Comparison of ENCODE assay signal across 8 mouse cellular contexts in genomic region chr19:42151990-42152389, GRCm38 (mm10). TPM values are rescaled to one million over a fixed set of nuclear protein-coding genes. Genes with fewer than 3 reads are reported as not detected.
A peak's percentile ranks its signal among the peaks of the same experiment; 100 is the strongest.
DNase-seq lines count a peak whose midpoint lies in the region; ATAC-seq and TF ChIP-seq lines count a peak whose summit lies in the region.

No protein-coding gene starts in this region.

- peaks cover 22% of the 10 kb centered on the region for H3K79me3 ChIP-seq in C2C12 (ENCODE audit: low read depth)

- H3K27ac ChIP-seq in embryonic facial prominence, embryonic 11.5 days (replicated peaks; ENCODE audit: low read depth, low read length) = no peak overlapping the region
- H3K27ac ChIP-seq in heart, adult 2 months = peak overlapping the region; percentile 18
- H3K27ac ChIP-seq in liver, embryonic 11.5 days (ENCODE audit: low read depth, low read length) = no peak overlapping the region

- H3K79me2 ChIP-seq in C2C12 (ENCODE audit: control insufficient read depth, insufficient read depth) = peaks cover 37% of the 10 kb centered on the region
- no peaks in the 10 kb centered on the region for H3K79me2 ChIP-seq in heart, adult 2 months (replicated peaks; ENCODE audit: control insufficient read depth, insufficient read depth, low read length)

- ATAC-seq in embryonic facial prominence, embryonic 11.5 days (replicated peaks; ENCODE audit: insufficient number of reproducible peaks, low FRiP score, low TSS enrichment, low read depth) = no peak
- ATAC-seq in liver, embryonic 11.5 days (replicated peaks; ENCODE audit: low FRiP score) = 0 out of 2 replicates have a peak, but pooled peaks have one; percentile 22
- ATAC-seq in neutrophil, adult 5-6 weeks (ENCODE audit: extremely low read depth, insufficient number of reproducible peaks, low FRiP score, poor library complexity, severe bottlenecking) = peak; percentile 61

- no peaks in the 10 kb centered on the region for H3K27me3 ChIP-seq in C2C12 (ENCODE audit: control insufficient read depth, insufficient read depth, insufficient read length)
- no peaks in the 10 kb centered on the region; the same call in 1 of the 2 replicates for H3K27me3 ChIP-seq in embryonic facial prominence, embryonic 11.5 days (ENCODE audit: control insufficient read depth, insufficient read depth, low read length)
- no peaks in the 10 kb centered on the region for H3K27me3 ChIP-seq in heart, adult 2 months (ENCODE audit: control insufficient read depth, insufficient read depth, low read length)
- peaks cover 17% of the 10 kb centered on the region for H3K27me3 ChIP-seq in liver, embryonic 11.5 days (replicated peaks; ENCODE audit: control insufficient read depth, insufficient read depth, low read length)

- no peak overlapping the region for H3K9ac ChIP-seq in embryonic facial prominence, embryonic 11.5 days (replicated peaks; ENCODE audit: low read length)
- no peak overlapping the region for H3K9ac ChIP-seq in heart, adult 2 months (ENCODE audit: low read depth, low read length)
- H3K9ac ChIP-seq in liver, embryonic 11.5 days (ENCODE audit: low read depth, low read length) = no peak overlapping the region

- intact Hi-C loops in heart, adult 2 months (cut with DNase I) = loop anchor here (5.0 kb wide), 1 partner anchor 115 kb away; the partner anchor contains the start of gene Ankrd2

- peaks cover 26% of the 10 kb centered on the region for H3K36me3 ChIP-seq in C2C12 (ENCODE audit: control insufficient read depth, insufficient read depth)
- no peaks in the 10 kb centered on the region for H3K36me3 ChIP-seq in embryonic facial prominence, embryonic 11.5 days (replicated peaks; ENCODE audit: control insufficient read depth, insufficient read depth, low read depth, low read length)
- H3K36me3 ChIP-seq in heart, adult 2 months (ENCODE audit: control insufficient read depth, insufficient read depth, low read length) = no peaks in the 10 kb centered on the region
- H3K36me3 ChIP-seq in liver, embryonic 11.5 days (ENCODE audit: control insufficient read depth, insufficient read depth, low read length) = no peaks in the 10 kb centered on the region

- no peak overlapping the region for H3ac ChIP-seq in C2C12 (ENCODE audit: control insufficient read depth, insufficient read length, low read depth)

- no peak overlapping the region for H3K4me2 ChIP-seq in embryonic facial prominence, embryonic 11.5 days (ENCODE audit: low read depth, low read length)
- H3K4me2 ChIP-seq in liver, embryonic 11.5 days = no peak overlapping the region

- H3K4me3 ChIP-seq in C2C12 (ENCODE audit: insufficient read depth, poor library complexity, severe bottlenecking) = no peak overlapping the region
- no peak overlapping the region for H3K4me3 ChIP-seq in embryonic facial prominence, embryonic 11.5 days (ENCODE audit: low read depth, low read length)
- no peak overlapping the region for H3K4me3 ChIP-seq in heart, adult 2 months
- no peak overlapping the region for H3K4me3 ChIP-seq in liver, embryonic 11.5 days (ENCODE audit: low read depth, low read length)

- peak; percentile 91 for DNase-seq in adrenal gland, postnatal 14 days
- DNase-seq in embryonic facial prominence, embryonic 11.5 days (ENCODE audit: low spot score) = peak; percentile 89
- DNase-seq in heart, adult 2 months = peak; percentile 89
- peak; percentile 91 for DNase-seq in kidney, postnatal 14 days
- peak; percentile 75 for DNase-seq in liver, embryonic 11.5 days (ENCODE audit: low spot score)
- peak; percentile 91 for DNase-seq in testis, postnatal 10 days (ENCODE audit: low spot score)

- H3K4me1 ChIP-seq in embryonic facial prominence, embryonic 11.5 days (ENCODE audit: control insufficient read depth, insufficient read depth, low read length) = no peaks in the 10 kb centered on the region
- peaks cover 11% of the 10 kb centered on the region for H3K4me1 ChIP-seq in heart, adult 2 months (ENCODE audit: control insufficient read depth, insufficient read depth, low read length)
- H3K4me1 ChIP-seq in liver, embryonic 11.5 days (replicated peaks; ENCODE audit: control insufficient read depth, insufficient read depth, low read length) = peaks cover 15% of the 10 kb centered on the region

- no peaks in the 10 kb centered on the region for H3K9me3 ChIP-seq in embryonic facial prominence, embryonic 11.5 days (replicated peaks; ENCODE audit: control insufficient read depth, low read length)
- H3K9me3 ChIP-seq in liver, embryonic 11.5 days (ENCODE audit: control insufficient read depth, low read length) = no peaks in the 10 kb centered on the region

- peak; percentile 77 for TF ChIP-seq EP300 in heart, adult 2 months (IDR thresholded peaks at IDR 0.05; ENCODE audit: insufficient read depth, low read depth, low read length)

- TF ChIP-seq POLR2A in heart, adult 2 months (IDR thresholded peaks at IDR 0.05; ENCODE audit: insufficient read depth, low read depth, low read length) = no peak

- peak; percentile 57 for TF ChIP-seq CTCF in C2C12 (IDR thresholded peaks at IDR 0.05; ENCODE audit: control insufficient read depth, insufficient read depth, insufficient read length)
- no peak; the same call in 1 of the 2 replicates for TF ChIP-seq CTCF in heart, adult 2 months (IDR thresholded peaks at IDR 0.05)

- WGBS in embryonic facial prominence, embryonic 11.5 days = 4% methylated on average over 6 of the region's 6 CpGs
- WGBS in heart, adult 2 months = 4% methylated on average over 6 of the region's 6 CpGs
- WGBS in liver, embryonic 11.5 days = 12% methylated on average over 6 of the region's 6 CpGs

TF ChIP-seq in C2C12, 6 proteins besides CTCF, POLR2A, EP300 and RAD21:
- TF ChIP-seq CEBPB (IDR thresholded peaks at IDR 0.05; ENCODE audit: low read depth) = no peak

RNA-seq across cellular contexts. Expression of gene Marveld1, which starts 4.8 kb away (rescaled TPM):
- polyA plus RNA-seq in C2C12 (2012; fragmentation: generic; extraction: Trizol) = 33.0 TPM
- 46.4 and 50.1 TPM in 2 replicates for total RNA-seq in adrenal gland, postnatal 14 days (2021)
- polyA plus RNA-seq in embryonic facial prominence, embryonic 11.5 days (2014; fragmentation: Nextera tagmentation; extraction: Ambion mirVana) = 10.9 and 16.6 TPM in 2 replicates
- 10 to 100 TPM; 21.1 to 21.9 TPM for total RNA-seq in heart, adult 2 months (2021)
- polyA plus RNA-seq in heart, adult 2 months (2012; rRNA removed) = 55.0 and 61.4 TPM in 2 replicates
- 4.3 and 5.4 TPM in 2 replicates for polyA plus RNA-seq in liver, embryonic 11.5 days (2014; fragmentation: Nextera tagmentation; extraction: Ambion mirVana)
- total RNA-seq in neutrophil, adult 5-6 weeks (2017) = 1.3 and 2.0 TPM in 2 replicates

RNA-seq across cellular contexts. Expression of gene Zfyve27, which starts 11.8 kb away (rescaled TPM):
- polyA plus RNA-seq in C2C12 (2012; fragmentation: generic; extraction: Trizol) = 11.3 TPM
- total RNA-seq in adrenal gland, postnatal 14 days (2021) = 42.7 and 45.0 TPM in 2 replicates
- 10.2 and 14.0 TPM in 2 replicates for polyA plus RNA-seq in embryonic facial prominence, embryonic 11.5 days (2014; fragmentation: Nextera tagmentation; extraction: Ambion mirVana)
- total RNA-seq in heart, adult 2 months (2021) = 10 to 100 TPM; 20.2 to 20.3 TPM
- 27.6 and 33.6 TPM in 2 replicates for polyA plus RNA-seq in heart, adult 2 months (2012; rRNA removed)
- polyA plus RNA-seq in liver, embryonic 11.5 days (2014; fragmentation: Nextera tagmentation; extraction: Ambion mirVana) = 15.2 and 15.8 TPM in 2 replicates
- total RNA-seq in neutrophil, adult 5-6 weeks (2017) = 103 and 104 TPM in 2 replicates

RNA-seq across cellular contexts. Expression of gene Avpi1, which starts 23.1 kb away (rescaled TPM):
- polyA plus RNA-seq in C2C12 (2012; fragmentation: generic; extraction: Trizol) = 92.7 TPM
- 47.4 and 48.9 TPM in 2 replicates for total RNA-seq in adrenal gland, postnatal 14 days (2021)
- polyA plus RNA-seq in embryonic facial prominence, embryonic 11.5 days (2014; fragmentation: Nextera tagmentation; extraction: Ambion mirVana) = 22.1 and 22.9 TPM in 2 replicates
- total RNA-seq in heart, adult 2 months (2021) = 10 to 100 TPM; 10.0 to 14.4 TPM
- polyA plus RNA-seq in heart, adult 2 months (2012; rRNA removed) = 9.9 and 13.1 TPM in 2 replicates
- 19.9 and 21.6 TPM in 2 replicates for polyA plus RNA-seq in liver, embryonic 11.5 days (2014; fragmentation: Nextera tagmentation; extraction: Ambion mirVana)
- total RNA-seq in neutrophil, adult 5-6 weeks (2017) = 0.35 and 3.2 TPM in 2 replicates

RNA-seq across cellular contexts. Expression of gene Sfrp5, which starts 50.1 kb away (rescaled TPM):
- not detected for polyA plus RNA-seq in C2C12 (2012; fragmentation: generic; extraction: Trizol)
- 4.3 and 4.9 TPM in 2 replicates for total RNA-seq in adrenal gland, postnatal 14 days (2021)
- 0.64 and 1.2 TPM in 2 replicates for polyA plus RNA-seq in embryonic facial prominence, embryonic 11.5 days (2014; fragmentation: Nextera tagmentation; extraction: Ambion mirVana)
- 1 to 10 TPM; 4.7 to 5.9 TPM for total RNA-seq in heart, adult 2 months (2021)
- polyA plus RNA-seq in heart, adult 2 months (2012; rRNA removed) = 11.6 and 19.0 TPM in 2 replicates
- 3.5 and 5.2 TPM in 2 replicates for polyA plus RNA-seq in liver, embryonic 11.5 days (2014; fragmentation: Nextera tagmentation; extraction: Ambion mirVana)
- total RNA-seq in neutrophil, adult 5-6 weeks (2017) = not detected in 2 replicates
